Mouse (Mus musculus) skeletal muscle tissue, adult 2 months (tissue): ENCODE measurements around the gene Endou.

Experiments
- DNase-seq: peaks from one replicate; pipeline ENCODE4 v3.0.0-alpha.2; 2012; ENCODE audit warnings: low read depth, low spot score

Gene Endou

GRCm38 (mm10) chr15:97727520-97727919, 3.6 kb downstream of the Endou start:
- no peak for DNase-seq

DNA sequence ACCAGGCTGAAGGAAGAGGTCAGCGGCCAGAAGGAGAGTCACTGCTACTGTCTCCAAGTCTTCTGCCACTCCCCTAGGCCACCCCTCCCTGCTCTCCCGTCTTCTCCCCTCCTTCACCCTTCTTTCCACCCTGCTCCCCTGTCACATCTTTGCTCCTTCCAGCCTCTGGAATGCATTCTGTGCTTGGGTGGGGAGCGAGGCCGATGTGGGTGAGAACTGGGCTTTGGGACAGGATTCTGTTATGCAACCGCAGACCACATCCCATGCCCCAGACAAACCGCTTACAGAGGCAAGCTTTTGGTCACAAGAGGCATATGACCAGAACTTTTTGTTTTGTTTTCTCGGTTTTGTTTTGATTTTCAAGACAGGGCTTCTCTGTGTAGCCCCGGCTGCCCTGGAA, 4.1 kb downstream of the Endou start:
- DNase-seq = peak; percentile 78

DNA sequence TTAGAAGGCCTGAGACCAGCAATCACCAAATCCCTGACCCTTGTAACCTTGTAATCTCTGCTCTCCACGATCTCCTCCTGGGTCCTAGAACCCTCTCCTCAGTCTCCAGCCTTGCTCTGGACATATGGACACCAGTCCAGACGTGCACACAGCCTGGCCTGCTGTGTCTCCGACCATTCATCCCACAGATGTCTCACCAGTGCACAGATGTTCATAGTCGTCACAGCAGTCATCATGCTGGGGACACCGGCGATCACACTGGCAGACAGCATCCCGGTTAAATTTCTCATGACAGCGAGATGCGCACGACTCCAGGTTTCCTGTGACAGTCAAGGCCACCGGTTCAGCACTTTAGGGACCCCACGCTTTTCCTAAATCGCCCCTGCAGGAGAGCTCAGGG, 4.8 kb downstream of the Endou start:
- no peak for DNase-seq

DNA sequence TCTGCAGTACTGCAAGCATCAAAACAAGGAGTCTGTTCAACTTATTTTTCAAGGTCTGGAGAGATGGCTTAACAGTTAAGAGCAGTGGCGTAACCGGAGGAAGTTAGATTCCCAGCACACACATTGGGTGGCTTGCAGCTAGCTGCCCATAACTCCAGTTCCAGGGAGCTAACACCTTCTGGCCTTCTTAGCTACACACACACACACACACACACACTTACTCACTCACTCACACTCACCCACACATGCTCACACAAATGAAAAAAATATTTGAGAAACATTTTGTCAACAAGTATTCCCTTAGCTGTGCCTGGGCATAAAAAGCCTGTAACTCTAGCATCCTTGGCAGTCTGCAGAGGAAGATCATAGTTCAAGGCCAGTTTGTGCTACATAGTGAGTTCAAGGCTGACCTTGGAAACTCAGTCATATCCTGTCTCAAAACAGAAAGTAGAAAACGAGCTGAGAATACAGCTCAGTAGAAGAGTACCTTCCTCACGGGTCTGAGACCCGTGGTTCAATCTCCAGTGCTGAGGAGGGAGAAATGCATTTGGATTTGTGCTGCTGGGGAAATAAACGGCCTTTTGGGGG, 5.8 kb downstream of the Endou start:
- no peak for DNase-seq

- DNase-seq = no peak
Observed at GRCm38 (mm10) chr15:97724346-97725197, 6.6 kb downstream of the Endou start.

DNA sequence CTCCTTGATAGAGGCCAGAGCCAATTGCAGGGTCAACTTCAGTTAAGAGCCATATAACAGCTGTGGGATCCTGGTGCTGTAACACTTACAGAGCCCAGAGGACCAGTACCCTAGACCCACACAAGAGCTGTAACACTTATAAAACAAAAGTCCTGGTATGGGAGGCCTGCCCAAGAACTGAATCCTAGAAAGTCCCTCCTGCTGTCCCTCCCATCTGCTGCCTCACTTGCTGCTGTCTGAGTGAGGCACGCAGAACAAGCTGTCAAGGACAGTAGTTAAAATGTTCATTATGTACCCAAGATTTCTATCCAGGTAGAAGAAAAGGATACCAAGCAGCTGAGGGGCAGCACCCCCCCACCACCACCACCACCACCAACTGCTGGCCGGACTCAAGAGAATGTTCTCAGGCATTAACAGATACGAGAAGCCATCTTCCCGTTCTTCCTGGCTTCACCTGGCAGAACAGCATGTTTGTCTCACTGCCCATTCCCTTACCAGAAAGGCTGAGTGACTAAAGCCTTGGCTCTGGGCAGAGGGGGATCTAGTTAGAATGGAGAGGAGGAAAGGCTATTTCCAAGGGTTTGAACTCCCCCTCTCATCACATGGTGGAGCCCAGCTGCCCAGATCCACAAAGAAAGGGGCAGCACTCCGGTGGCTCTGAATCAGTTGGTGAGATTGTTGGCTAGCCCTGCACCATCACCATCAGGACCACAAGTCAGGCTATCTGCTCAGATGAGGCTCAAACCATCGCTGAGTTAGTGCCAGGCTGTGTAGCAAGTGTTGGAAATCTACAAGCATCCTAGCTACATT, 7.4 kb downstream of the Endou start:
- no peak for DNase-seq

DNA sequence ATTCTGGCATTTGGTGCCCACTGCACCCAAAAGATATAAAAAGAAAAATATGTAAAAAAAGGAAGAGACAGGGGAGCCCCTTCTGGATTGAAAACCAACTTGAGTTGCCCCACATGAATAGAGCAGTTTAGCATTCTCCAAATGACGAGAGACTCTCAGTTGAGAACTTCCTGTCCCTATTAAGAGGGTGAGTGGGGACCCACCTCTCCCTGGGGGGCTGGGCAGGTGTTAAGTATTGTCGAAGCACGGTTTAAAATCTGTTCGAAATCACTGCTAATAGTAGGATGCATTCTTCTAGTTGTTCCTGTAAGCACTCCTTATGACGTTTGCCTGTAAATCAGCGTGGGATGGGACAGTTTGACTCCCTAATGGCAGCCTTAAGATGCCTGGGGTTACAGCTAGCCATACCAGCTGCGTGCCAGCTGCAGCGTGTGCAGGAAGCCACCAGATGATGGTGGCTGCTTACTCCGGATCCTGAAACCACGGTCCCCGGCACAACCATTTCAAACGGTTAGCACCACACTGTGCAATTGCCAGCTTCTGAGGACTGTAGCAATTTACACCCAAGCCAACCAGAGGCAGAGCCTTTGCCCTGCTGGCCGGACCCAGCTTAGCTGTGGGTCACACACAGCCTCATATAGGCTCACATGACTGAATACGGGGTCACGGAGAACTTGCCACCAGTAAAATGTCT, 10.0 kb downstream of the Endou start:
- no peak for DNase-seq

DNA sequence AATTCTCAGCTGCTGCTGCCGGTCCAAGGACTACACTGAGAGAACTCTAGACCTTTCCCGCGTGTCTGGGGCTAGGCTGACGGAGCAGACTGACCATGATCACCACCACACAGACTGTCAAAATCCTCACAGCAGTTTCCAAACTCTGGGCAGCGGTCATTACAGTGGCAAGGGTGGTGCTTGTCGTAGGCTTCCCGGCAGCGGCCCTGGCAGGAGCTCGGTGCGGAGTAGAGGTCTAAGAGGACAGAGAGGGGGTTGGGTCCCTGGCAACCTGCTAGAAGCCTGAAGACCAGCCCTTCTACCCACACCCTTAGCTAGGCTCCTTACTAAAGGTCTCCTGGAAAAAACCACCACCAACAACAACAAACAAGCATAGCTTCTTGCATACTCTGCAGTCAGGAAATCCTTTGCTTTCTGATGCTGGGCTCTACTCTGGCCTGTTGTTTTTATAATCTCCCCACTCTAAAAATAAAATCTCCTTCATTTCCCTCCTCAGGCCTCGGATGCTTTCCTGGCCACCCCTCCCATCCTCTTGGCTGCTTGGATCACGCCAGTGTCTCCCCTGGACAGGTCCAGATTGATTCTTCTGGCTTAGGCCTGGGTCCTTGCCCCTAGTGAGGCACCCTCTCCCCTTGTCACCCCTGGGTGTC, 11.0 kb downstream of the Endou start:
- no peak for DNase-seq

DNA sequence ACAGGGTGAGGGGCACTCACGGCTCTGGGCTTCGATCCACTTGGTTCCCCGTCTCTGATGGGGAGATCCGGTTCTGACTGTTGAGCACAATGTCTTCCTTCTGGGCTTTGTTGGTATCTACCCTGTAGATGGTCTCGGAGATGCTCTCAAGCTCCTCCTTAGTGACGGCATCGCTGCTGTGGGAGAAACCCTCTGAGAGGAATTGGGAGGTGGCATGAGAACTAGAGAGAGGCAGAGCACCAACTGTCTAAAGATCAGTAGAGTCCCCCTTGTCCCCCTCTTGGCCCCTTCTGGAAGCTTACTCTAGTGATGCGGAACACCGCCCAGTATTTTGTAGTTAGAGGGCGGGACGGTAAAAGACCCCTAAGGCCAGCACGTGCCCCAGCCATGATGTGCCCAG, 11.6 kb downstream of the Endou start:
- no peak for DNase-seq

DNA sequence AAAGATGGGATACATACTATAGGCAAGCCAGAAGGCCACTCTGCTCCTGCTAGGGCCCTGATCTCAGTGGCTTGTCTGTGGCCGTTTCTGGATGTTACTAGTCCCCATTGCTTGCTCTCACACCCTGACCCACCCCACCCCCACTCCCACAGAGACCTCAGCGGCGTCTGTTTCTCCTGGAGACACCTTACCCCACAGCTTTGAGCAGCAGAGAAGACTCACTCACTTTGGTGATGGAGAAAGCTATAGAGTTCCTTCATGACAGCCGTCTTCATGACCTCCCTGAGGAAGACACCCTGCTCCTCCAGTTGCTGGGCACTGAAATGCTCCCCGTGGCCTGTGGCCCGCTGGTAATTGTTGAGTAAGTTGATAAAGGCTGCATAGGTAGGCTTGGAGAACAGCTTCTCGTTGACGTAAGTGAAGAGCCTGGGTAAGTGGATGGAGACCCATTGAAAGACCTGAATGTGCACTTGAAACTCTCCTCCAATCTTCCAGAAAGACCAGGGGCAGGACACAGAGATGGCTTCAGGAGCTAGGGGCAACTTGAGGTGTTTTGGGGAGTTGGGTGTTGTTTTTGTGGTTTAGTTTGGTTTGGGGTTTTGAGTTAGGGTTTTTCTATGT, 12.5 kb downstream of the Endou start:
- DNase-seq = no peak

DNA sequence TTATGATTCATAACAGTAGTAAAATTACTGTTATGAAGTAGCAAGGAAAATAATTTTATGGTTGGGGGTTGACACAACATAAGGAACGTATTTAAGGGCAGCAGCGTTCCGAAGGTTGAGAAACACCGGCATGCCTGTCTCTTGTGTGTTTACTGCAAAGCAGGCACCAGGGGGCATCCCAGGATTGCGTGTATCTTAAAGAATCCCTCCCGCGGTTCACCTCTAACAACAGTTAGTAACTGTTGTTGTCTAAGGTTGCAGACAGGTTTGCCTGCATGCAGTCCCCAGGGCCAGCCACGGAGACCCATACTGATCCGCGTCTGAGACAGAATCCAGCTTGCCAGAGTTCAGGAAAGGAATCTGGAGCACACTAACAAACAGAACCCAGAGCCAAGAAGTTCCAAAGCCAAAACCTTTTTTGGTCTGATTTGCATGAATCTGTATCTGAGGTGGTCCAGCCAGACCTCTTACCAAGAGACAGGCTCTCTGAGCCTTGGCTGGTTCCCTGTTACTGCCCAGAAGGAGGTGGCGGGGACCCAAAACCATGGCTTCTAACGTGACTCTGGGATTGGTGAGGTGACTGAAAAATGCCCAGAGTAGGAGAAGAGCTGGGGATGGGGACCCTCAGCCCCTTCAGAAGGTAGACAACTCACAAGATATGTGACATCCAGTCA, 13.1 kb downstream of the Endou start:
- DNase-seq = peak; percentile 59

- DNase-seq = no peak
Observed at GRCm38 (mm10) chr15:97716782-97717181, 14.4 kb downstream of the Endou start.

DNA sequence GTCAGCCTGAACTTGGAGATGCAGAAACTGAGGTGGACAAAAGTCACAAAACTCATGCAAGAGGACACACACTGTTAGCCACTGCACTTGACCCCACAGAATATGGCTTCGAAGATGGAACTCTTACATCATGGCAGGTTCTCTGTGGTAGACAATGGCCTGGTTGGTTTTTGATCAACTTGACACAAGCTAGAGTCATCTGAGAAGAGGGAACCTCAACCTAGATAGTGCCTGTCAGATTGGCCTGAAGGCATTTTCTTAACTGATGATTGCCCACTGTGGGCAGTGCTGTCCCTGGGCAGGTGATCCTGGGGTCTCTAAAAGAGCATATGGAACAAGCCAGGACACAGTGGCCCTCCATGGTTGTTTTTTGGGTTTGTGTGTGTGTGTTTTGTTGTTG, 15.4 kb downstream of the Endou start:
- DNase-seq = no peak

GRCm38 (mm10) chr15:97715083-97715482, 16.1 kb downstream of the Endou start:
- no peak for DNase-seq

DNA sequence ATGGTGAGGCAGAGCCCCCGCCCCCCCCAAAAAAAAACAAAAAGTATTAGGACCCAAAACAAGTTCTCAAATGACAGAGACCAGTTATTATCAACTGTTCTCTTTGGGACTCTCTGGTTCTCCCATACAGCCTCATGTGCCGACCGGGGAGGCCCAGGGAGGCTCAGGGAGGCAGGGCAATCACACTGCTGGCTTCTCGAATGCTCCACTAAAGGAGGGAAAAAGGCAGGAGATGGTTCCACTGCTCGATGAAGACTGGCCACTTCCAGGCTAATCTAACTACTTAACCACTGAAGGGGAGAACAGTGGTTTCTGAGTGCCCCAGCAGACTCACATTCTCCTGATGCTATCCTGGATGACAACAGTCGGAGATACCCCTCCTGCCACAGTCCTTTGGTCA, 18.6 kb downstream of the Endou start:
- DNase-seq = no peak

GRCm38 (mm10) chr15:97710906-97711305, 20.2 kb downstream of the Endou start:
- no peak for DNase-seq

- peak; percentile 71 for DNase-seq
Observed at GRCm38 (mm10) chr15:97705211-97706050, 25.7 kb downstream of the Endou start, which contains the start of gene Rpap3. TSS of gene Rpap3 (minus strand) at chr15:97705825.

DNA sequence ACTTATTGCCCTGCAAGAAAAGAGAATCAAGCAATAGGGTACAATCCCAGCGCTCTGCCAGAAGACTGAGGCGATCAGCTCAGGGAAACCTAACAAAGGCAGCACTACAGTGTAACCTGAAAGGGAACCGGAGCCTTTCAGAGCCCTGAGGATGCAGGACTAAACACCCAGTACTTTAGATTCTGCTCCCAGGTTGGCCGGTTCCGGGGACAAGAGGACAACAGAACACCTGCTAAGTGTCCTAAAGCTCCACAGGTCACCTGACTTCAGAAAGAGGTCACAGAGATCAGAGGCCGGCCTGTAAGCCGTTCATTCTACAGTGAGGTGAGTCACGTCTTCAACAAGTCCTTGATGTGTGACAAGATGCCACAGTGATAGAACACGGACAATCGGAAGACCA, 34.5 kb downstream of the Endou start:
- DNase-seq = no peak

DNA sequence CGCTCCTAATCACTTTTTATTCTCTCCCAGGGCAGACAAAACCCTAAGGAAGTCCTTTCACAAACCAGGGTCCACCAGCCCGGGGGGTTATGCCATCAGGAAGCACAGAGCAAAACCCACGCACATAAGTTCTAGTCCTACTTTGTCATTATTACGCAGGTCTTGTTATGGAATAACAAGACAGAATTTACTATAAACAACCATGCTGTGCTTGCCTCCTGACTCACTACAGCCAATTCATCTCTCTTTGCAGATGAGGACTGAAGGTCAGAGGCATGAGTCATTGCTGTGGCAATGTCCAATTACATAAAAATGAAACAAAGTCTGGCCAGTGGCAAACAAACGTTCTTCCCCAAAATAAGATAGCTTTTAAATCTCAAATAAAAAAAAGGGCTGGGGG, 37.7 kb downstream of the Endou start:
- DNase-seq = no peak
